Mouse (Mus musculus) liver, embryonic 14.5 days (tissue): ENCODE results near the gene Ergic1. TPM values are rescaled to one million over a fixed set of nuclear protein-coding genes. Genes with fewer than 3 reads are reported as not detected.

Experiments used
- ATAC-seq: fragments of 200-750 bp; cut with Nextera tagmentation; 2 replicates; pipeline ENCODE4 v1.8.0; 2017; ENCODE audit warnings: moderate number of reproducible peaks, mild to moderate bottlenecking, moderate library complexity; ENCODE audit not compliant: insufficient read depth
- DNase-seq, 3 experiments: peaks; one replicate each; pipeline ENCODE4 v3.0.0-alpha.2; 2012 to 2013; ENCODE audit warnings: low read depth in 3 of 3, low spot score in 3 of 3
- H3K27ac ChIP-seq: fragments of 300-500 bp; sonication (generic); 2 replicates; pipeline ENCODE4 v1.5.1; 2014; ENCODE audit warnings: moderate library complexity, mild to moderate bottlenecking, control low read depth, inconsistent platforms
- H3K27me3 ChIP-seq: fragments of 300-500 bp; sonication (generic); 2 replicates; pipeline ENCODE4 v1.6.1; 2014; ENCODE audit warnings: mild to moderate bottlenecking, low read length, moderate library complexity; ENCODE audit not compliant: control insufficient read depth, insufficient read depth
- H3K36me3 ChIP-seq: fragments of 300-500 bp; sonication (generic); replicated peaks from 2 replicates; pipeline ENCODE4 v1.6.1; 2014; ENCODE audit warnings: low read depth; ENCODE audit not compliant: control insufficient read depth, insufficient read depth
- H3K4me1 ChIP-seq, 2 experiments: fragments of 200-500 bp in 1 of 2; fragments of 300-500 bp in 1 of 2; sonication (generic) in 1 of 2; replicated peaks; 2 replicates each; pipeline ENCODE4 v1.6.1; 2012 to 2014; ENCODE audit warnings: antibody characterized with exemption in 1 of 2, inconsistent platforms in 1 of 2, low read length in 1 of 2; ENCODE audit not compliant: control insufficient read depth in 2 of 2, insufficient read depth in 2 of 2
- H3K4me2 ChIP-seq: fragments of 300-500 bp; sonication (generic); 2 replicates; pipeline ENCODE4 v1.6.1; 2014; ENCODE audit warnings: low read depth, mild to moderate bottlenecking, control low read depth, moderate library complexity
- H3K4me3 ChIP-seq, 2 experiments: fragments of 200-500 bp in 1 of 2; fragments of 300-500 bp in 1 of 2; sonication (generic) in 1 of 2; 2 replicates each; pipeline ENCODE4 v1.5.1; 2012 to 2014; ENCODE audit warnings: low read depth in 2 of 2, low read length in 2 of 2, mild to moderate bottlenecking in 2 of 2, control low read depth in 1 of 2, inconsistent platforms in 1 of 2, moderate library complexity in 1 of 2; ENCODE audit not compliant: insufficient read depth in 1 of 2
- H3K9ac ChIP-seq: fragments of 300-500 bp; sonication (generic); replicated peaks from 2 replicates; pipeline ENCODE4 v1.6.1; 2014; ENCODE audit warnings: mild to moderate bottlenecking, control low read depth, moderate library complexity
- H3K9me3 ChIP-seq: fragments of 300-500 bp; sonication (generic); 2 replicates; pipeline ENCODE4 v1.6.1; 2016; ENCODE audit warnings: low read length, mixed read lengths; ENCODE audit not compliant: control insufficient read depth
- CTCF ChIP-seq: IDR thresholded peaks from 2 replicates; pipeline ENCODE4 v1.5.1; 2016; ENCODE audit warnings: antibody characterized with exemption, low read depth, control low read depth
- EP300 ChIP-seq: IDR thresholded peaks from 2 replicates; pipeline ENCODE4 v1.6.1; 2016; ENCODE audit warnings: antibody characterized with exemption, low read depth
- WGBS: fragments of 180-500 bp; shearing (Covaris S2); extraction: QIAGEN DNeasy Blood & Tissue Kit; methylation state at CpG from one replicate; pipeline ENCODE4 v1.1.7; 2014; ENCODE audit not compliant: insufficient replicate concordance; 5-methylcytosine and 5-hydroxymethylcytosine counted together
- polyA plus RNA-seq, 2 experiments: library from polyadenylated mRNA; depleted of rRNA in 1 of 2; stranded (reverse) in 1 of 2; unstranded in 1 of 2; fragments of >200 nt; fragmentation: Nextera tagmentation in 1 of 2; extraction: Ambion mirVana in 1 of 2; gene quantifications; 2 replicates each; pipeline versions ENCODE4 v1.2.1 to v1.2.3; 2012 to 2014

Ergic1 gene
- polyA plus RNA-seq, 2 experiments: 26.0 to 33.4 TPM

DNA sequence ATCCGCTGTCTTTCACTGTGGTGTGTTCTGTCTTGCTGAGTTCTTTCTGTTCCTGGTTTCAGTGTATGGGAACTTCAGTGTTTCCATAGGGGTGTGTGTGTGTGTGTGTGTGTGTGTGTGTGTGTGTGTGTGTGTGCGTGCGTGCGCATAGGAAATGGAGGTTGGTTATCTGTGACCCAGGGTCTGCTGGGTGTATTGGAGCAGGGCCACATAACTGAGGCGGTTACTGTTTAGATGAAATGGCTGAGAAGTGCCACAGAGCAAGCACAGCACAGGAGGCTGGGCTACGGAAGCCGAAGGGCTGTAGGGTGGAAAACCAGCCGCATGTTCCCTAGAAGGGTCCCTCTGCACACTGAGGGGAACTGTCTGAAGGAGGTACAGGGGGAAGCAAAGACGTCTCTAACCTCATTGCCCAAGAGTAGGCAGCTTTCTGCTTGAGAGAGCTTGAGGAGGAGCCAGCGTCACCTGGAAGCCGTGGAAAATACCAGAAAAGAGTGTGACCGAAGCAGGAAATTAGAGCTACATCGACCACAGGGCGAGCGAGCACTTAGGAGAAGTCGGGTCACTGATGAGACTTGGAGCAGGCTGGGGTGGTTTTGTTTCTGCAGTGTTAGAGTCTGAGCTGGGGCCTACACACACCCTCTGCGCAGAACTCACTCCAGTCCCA, 125.2 kb downstream of the Ergic1 start:
- Histone ChIP-seq H3K9me3 (no peaks in the 10 kb centered on the region), H3K4me1 (peaks cover 0 to 4% of the 10 kb centered on the region in 2 experiments; a peak in 1 of 4 replicates), H3K36me3 (peaks cover 4% of the 10 kb centered on the region), H3K9ac (no peak overlapping the region), H3K4me3 (no peak overlapping the region), H3K27me3 (no peaks in the 10 kb centered on the region), H3K27ac (no peak overlapping the region), H3K4me2 (no peak overlapping the region)
- DNase-seq: no peak
- no peak for ATAC-seq
- TF ChIP-seq CTCF (no peak), EP300 (no peak)
- 77% methylated on average over 17 of the region's 17 CpGs for WGBS

GRCm38 (mm10) chr17:26688795-26689735, 127.8 kb downstream of the Ergic1 start:
- Histone ChIP-seq H3K27ac (no peak overlapping the region), H3K4me3 (no peak overlapping the region), H3K27me3 (no peaks in the 10 kb centered on the region), H3K4me1 (peaks cover 0 to 4% of the 10 kb centered on the region in 2 experiments; a peak in 1 of 4 replicates), H3K9ac (no peak overlapping the region), H3K4me2 (no peak overlapping the region), H3K36me3 (peaks cover under 1% of the 10 kb centered on the region), H3K9me3 (no peaks in the 10 kb centered on the region)
- DNase-seq (no peak), ATAC-seq (no peak)
- WGBS: 75% methylated on average over 8 of the region's 8 CpGs
- TF ChIP-seq EP300: no peak
- TF ChIP-seq CTCF: no peak

GRCm38 (mm10) chr17:26689810-26690209, 128.5 kb downstream of the Ergic1 start:
- Histone ChIP-seq H3K9me3 (no peaks in the 10 kb centered on the region), H3K4me3 (no peak overlapping the region), H3K4me1 (peaks cover 0 to 4% of the 10 kb centered on the region in 2 experiments; a peak in 1 of 4 replicates), H3K27me3 (no peaks in the 10 kb centered on the region), H3K27ac (no peak overlapping the region), H3K4me2 (no peak overlapping the region), H3K9ac (no peak overlapping the region), H3K36me3 (no peaks in the 10 kb centered on the region)
- WGBS: 44% methylated on average over 2 of the region's 2 CpGs
- ATAC-seq (no peak), DNase-seq (no peak)
- TF ChIP-seq EP300 (no peak), CTCF (no peak)

GRCm38 (mm10) chr17:26690236-26690635, 128.9 kb downstream of the Ergic1 start:
- no peaks in the 10 kb centered on the region for H3K9me3 ChIP-seq
- no peaks in the 10 kb centered on the region for H3K27me3 ChIP-seq
- ATAC-seq (no peak), DNase-seq (no peak)
- 77% methylated on average over 5 of the region's 5 CpGs for WGBS
- no peak for TF ChIP-seq EP300
- no peak for TF ChIP-seq CTCF
- peaks cover 0 to 4% of the 10 kb centered on the region in 2 experiments; a peak in 1 of 4 replicates for H3K4me1 ChIP-seq
- no peak overlapping the region for H3K4me2 ChIP-seq
- no peak overlapping the region for H3K4me3 ChIP-seq
- H3K9ac ChIP-seq: no peak overlapping the region
- no peak overlapping the region for H3K27ac ChIP-seq
- 0 out of 2 replicates have a peak, but pooled peaks cover 2% of the 10 kb centered on the region for H3K36me3 ChIP-seq

DNA sequence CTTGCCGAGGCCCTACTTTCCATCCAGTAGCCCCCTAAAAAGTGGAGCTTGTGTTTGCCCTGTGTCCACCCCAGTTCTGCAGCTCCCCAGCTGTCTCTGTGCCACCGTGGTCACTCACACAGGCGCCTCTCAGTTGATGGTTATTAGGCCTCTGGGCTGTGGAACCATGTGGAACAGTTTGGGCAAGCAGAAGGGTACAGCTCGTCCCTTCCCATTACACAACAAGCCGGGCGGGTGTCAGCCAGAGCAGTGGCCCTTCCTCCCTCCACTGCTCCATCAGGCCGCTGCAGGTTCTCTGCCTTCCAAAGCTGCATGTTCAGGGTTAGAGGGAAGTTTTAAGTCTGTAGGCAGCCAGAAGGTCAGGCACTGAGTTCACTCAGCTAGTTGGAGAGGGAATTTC, 129.8 kb downstream of the Ergic1 start:
- Histone ChIP-seq H3K4me2 (no peak overlapping the region), H3K4me1 (peaks cover 0 to 4% of the 10 kb centered on the region in 2 experiments; a peak in 1 of 4 replicates), H3K36me3 (peaks cover 6% of the 10 kb centered on the region), H3K27ac (no peak overlapping the region), H3K9ac (no peak overlapping the region), H3K27me3 (no peaks in the 10 kb centered on the region), H3K9me3 (no peaks in the 10 kb centered on the region), H3K4me3 (no peak overlapping the region)
- ATAC-seq: no peak
- DNase-seq: no peak
- TF ChIP-seq CTCF (no peak), EP300 (no peak)
- 71% methylated on average over 7 of the region's 7 CpGs for WGBS
